Mouse (Mus musculus): ENCODE data around the gene Myo18a.
A peak's percentile ranks its signal among the peaks of the same experiment; 100 is the strongest.
"Not testable (repeated sequence)": the region's sequence is repeated elsewhere in the genome, so short reads cannot be mapped to it uniquely, and the experiment has no call there.

Gene Myo18a

GRCm38 (mm10) chr11:77762783-77763672, at the start of gene Myo18a:
Gene Myo18a (plus strand): TSS chr11:77763246.
- peak; percentile 63 for DNase-seq (ENCODE audit: low spot score)

GRCm38 (mm10) chr11:77713736-77714135, 49.3 kb upstream of the Myo18a start:
- no peak for DNase-seq (ENCODE audit: low spot score)

DNA sequence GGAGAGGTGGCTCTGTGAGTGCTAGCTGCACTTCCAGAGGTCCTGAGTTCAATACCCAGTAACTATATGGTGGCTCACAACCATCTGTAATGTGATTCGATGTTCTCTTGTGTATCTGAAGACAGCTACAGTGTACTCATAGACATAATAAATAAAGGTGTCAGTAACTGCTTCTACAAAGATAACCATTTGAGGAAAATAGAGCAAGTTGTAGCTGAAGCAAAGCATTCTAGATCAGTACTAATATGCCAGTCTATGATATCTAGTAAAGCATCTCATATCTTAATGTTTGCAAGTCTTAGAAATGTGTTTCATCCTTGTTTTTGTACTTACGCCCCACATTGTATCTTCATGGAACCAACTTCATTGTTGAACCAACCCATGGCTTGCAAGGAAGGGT, 44.0 kb upstream of the Myo18a start:
- DNase-seq (ENCODE audit: low spot score): no peak

- DNase-seq (ENCODE audit: low spot score): no peak
Measured at GRCm38 (mm10) chr11:77721389-77721788, 41.7 kb upstream of the Myo18a start.

DNA sequence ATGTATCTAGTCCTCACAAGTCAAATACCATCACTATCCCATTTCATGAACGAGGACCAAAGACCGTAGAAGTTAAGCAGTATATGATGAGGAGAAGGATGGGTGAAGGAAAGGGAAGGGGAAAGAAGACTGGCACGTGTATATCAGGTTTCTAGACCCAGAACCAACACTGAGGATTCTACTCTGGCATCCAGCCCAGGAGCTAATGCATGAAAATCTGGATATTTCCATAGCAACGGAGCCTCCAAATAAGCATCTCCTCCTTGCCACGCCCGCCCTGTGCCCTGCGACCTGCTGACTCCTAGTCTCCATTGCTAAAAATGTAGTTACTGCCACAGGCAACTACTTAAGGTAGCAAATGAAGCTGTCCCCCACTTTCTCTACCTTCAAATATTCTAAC, 38.3 kb upstream of the Myo18a start:
- DNase-seq (ENCODE audit: low spot score): no peak

GRCm38 (mm10) chr11:77725183-77725582, 37.9 kb upstream of the Myo18a start, which contains the start of gene Cryba1:
Gene Cryba1 (minus strand): TSS chr11:77725283.
- no peak for DNase-seq (ENCODE audit: low spot score)

GRCm38 (mm10) chr11:77728587-77728986, 34.5 kb upstream of the Myo18a start:
- peak; percentile 4 for DNase-seq (ENCODE audit: low spot score)

- peak; percentile 62 for DNase-seq (ENCODE audit: low spot score)
Measured at GRCm38 (mm10) chr11:77737289-77737688, 25.8 kb upstream of the Myo18a start.

DNA sequence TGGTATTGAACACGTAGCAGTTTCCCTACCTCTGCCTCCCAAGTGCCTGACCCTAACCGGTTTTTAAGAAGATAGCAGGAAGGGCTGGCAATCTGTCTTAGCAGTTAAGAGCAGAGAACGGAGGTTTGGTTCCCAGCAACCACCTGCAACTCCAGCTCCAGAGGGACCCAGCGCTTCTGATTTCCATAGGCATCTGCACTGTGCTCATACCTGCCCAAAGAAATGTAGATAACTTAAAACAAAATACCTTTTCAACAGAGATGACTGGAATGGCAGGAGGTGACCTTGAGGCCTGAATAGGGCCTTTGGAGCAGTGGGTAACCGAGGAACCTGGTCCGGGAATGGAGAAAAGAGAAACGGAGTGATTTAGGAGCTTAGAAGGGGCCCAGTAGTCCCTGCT, 24.5 kb upstream of the Myo18a start:
- DNase-seq (ENCODE audit: low spot score): no peak

DNA sequence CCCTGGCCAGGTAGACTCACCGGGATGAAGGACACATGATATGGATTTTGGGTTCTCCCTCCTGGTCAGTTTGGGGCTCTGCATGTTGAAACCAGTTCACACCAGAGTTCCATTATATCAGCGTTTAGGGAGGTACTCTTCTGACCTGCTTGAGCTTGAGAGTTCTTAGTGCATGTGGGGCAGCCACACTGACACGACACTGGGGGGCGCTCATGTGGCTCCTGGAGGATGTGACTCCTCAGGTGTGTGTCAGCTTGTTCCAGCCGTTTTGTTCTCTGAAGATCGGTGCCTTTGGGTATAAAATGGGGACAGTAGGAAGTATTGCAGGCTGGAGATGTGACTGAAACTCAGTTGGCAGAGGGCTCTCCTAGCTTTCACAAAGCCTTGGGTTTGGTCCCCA, 19.1 kb upstream of the Myo18a start:
- no peak for DNase-seq (ENCODE audit: low spot score)

- no peak for DNase-seq (ENCODE audit: low spot score)
Measured at GRCm38 (mm10) chr11:77746652-77747051, 16.4 kb upstream of the Myo18a start.

- not testable (repeated sequence) for DNase-seq (ENCODE audit: low spot score)
Measured at GRCm38 (mm10) chr11:77747103-77747502, 15.9 kb upstream of the Myo18a start.

DNA sequence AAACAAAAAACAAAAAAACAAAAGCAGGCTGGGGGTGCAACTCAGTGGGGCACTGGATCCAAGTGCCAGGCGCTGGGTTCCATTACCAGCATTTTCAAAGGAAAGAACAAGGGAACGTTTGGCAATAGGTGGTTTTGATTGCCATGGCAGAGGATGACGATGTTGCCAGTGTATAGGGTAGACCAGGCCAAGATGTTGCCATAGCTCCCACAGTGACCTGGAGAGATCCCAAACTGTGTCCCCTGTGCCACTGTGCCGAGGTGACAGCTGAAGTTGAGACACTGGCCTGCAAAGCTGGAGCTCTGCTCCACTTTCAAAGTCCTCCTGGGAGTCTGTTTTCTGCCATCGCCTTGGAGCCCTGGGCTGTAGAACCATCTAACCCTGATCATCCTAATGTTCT, 14.1 kb upstream of the Myo18a start:
- no peak for DNase-seq (ENCODE audit: low spot score)

- DNase-seq (ENCODE audit: low spot score): no peak
Measured at GRCm38 (mm10) chr11:77752525-77752924, 10.5 kb upstream of the Myo18a start.

DNA sequence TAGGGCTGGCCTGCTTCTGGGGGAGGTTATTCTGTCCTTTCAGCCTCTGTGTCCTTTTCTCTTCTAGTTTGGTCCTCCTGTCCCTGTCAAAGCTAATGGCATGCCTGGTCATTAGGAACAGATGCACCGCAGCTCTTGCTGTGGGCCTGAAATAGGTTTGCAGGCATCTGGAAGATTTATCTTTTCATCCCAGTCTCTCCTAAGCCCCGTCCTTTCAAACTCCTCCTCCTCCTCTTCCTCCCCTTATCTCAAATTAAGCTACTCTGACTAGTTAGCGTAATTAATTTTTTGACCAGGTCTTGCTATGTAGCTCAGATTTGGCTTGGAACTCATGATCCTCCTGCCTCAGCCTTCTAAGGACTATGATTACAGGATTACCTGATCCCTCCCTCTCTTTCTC, 9.6 kb upstream of the Myo18a start:
- DNase-seq (ENCODE audit: low spot score): no peak

DNA sequence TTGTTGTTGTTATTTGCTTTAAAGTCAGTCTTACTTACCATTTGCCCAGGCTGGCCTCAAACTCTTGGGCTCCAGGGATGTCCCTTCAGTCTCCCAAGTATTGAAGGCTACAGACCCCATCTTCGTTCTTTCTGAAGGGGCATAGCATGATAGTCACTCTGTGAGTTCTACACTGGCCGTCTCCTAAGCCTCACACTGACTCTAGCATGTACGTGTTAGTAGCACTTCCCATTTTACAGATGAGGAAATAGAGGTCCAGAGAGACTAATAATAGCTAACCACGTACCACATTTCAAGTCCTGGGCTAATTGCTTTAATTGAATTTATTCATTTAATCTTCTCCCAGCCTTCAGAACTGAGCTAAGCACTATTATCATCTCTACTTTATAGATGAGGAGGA, 3.0 kb upstream of the Myo18a start:
- DNase-seq (ENCODE audit: low spot score): no peak

DNA sequence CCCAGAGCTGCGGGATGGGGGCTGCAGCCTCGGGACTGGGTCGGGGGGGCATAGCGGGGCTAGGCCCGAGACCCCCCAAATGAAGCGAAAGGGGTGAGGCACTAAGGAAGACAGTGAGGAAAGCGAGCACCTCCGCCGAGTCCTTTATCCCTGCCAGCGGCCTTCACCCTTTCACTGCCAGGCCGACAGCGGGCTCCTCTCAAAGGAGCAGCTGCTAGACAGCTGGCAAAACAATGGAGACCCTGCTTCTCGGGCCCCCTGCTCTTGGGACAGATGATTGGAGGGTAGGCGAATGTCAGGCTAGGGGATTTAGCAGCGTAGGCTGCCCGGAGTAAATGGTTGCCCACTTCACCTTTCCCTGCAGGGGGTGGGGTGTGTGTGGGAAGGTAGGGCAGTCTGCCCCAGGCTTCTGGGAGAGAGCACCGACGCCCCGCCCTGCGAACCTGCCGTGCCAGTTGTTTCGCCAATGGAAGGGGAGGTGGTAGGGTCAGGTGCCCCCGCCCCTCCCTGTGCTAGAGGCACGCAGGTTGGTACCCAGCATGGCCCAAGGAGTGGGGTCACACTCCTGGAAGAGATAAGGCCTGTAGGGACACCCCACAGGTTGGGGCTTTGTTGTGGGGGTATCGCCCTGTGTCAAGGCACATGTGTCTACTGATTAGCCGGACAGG, 761 bp downstream of the Myo18a start:
- peak; percentile 46 for DNase-seq (ENCODE audit: low spot score)

GRCm38 (mm10) chr11:77764694-77765458, 1.8 kb downstream of the Myo18a start:
- DNase-seq (ENCODE audit: low spot score): no peak

DNA sequence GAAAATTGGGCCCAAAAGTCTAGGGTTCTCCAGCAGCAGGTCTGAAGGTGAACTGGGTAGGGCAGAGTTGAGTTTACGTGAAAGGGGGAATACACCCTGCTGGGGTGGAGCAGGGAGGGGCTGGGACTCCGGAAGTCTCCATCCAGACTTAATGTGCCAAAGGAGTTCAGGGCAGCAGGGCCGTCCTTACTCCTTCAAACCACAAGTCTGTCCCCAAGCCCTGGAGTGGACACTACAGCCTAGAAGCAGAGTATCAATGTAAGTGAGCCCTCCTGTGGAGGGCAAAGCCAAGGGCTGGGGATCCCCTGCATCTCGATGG, 2.4 kb downstream of the Myo18a start:
- DNase-seq (ENCODE audit: low spot score): no peak

- DNase-seq (ENCODE audit: low spot score): no peak
Measured at GRCm38 (mm10) chr11:77766351-77767001, 3.4 kb downstream of the Myo18a start.

DNA sequence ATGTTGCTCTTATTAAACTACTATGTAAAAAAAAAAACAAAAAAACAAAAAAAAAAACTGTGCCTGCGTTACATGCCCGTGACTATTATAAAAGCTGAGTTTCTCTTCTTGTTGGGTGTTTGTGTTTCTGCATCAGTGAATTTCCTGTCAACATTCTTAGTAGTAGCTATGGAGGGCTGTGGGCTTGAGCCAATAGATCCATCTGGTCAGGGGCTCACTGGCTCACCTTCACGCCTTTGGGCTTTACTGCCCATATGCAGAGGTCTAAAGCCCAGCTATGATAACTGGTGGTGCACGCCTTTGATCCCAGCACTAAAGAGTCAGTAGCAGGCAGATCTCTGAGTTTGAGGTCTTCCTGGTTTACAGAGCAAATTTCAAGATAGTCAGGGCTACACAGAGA, 6.5 kb downstream of the Myo18a start:
- DNase-seq (ENCODE audit: low spot score): no peak

DNA sequence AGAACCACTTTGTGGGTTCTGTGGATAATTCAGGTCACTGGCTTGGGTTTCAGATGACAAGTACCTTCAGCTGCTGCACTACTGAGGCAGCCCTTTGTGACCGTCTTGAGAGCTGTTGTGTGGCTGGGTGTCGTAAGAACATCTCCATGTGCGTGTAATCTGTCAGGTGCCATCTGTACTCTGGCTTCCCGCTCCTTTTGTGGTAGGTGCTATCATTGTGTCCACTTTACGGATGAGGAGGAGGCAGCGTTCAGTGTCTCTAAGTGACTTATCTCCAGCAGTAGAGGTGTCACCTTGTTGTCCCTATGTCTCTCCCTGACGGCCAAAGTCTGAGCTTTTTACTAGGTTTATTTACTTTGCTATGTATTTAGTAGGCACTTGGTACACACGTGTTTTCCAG, 7.3 kb downstream of the Myo18a start:
- no peak for DNase-seq (ENCODE audit: low spot score)

All from ovary, adult 18-20 months (tissue).